Mouse (Mus musculus): ENCODE data around the gene Exoc6. TPM values are rescaled to one million over a fixed set of nuclear protein-coding genes. Genes with fewer than 3 reads are reported as not detected.

The Exoc6 gene
- polyA plus RNA-seq, 1 experiment: 3.3 TPM

GRCm38 (mm10) chr19:37580438-37580837 is 30.2 kb downstream of the Exoc6 start:
- no peak for TF ChIP-seq POLR2A (IDR thresholded peaks at IDR 0.05; ENCODE audit: control insufficient read depth, low read depth, low read length)
- TF ChIP-seq CTCF (IDR thresholded peaks at IDR 0.05; ENCODE audit: control insufficient read depth, insufficient read depth, insufficient replicate concordance, low read depth, low read length): no peak
- Histone ChIP-seq H3K36me3 (ENCODE audit: control insufficient read depth, insufficient read depth, low read length) (no peaks in the 10 kb centered on the region), H3K4me1 (ENCODE audit: control insufficient read depth, insufficient read depth, low read length) (no peaks in the 10 kb centered on the region), H3K27me3 (ENCODE audit: control insufficient read depth, insufficient read depth, low read length) (no peaks in the 10 kb centered on the region), H3K4me3 (ENCODE audit: control insufficient read depth, low read depth, low read length) (no peak overlapping the region), H3K27ac (ENCODE audit: control insufficient read depth, insufficient read depth, low read depth, low read length) (no peak overlapping the region)

GRCm38 (mm10) chr19:37585210-37585609 is 35.0 kb downstream of the Exoc6 start:
- H3K27me3 ChIP-seq (ENCODE audit: control insufficient read depth, insufficient read depth, low read length): no peaks in the 10 kb centered on the region
- no peaks in the 10 kb centered on the region for H3K36me3 ChIP-seq (ENCODE audit: control insufficient read depth, insufficient read depth, low read length)
- peak overlapping the region; percentile 12; the same call in 1 of the 2 replicates for H3K27ac ChIP-seq (ENCODE audit: control insufficient read depth, insufficient read depth, low read depth, low read length)
- no peaks in the 10 kb centered on the region for H3K4me1 ChIP-seq (ENCODE audit: control insufficient read depth, insufficient read depth, low read length)
- TF ChIP-seq CTCF (IDR thresholded peaks at IDR 0.05; ENCODE audit: control insufficient read depth, insufficient read depth, insufficient replicate concordance, low read depth, low read length) (no peak), POLR2A (IDR thresholded peaks at IDR 0.05; ENCODE audit: control insufficient read depth, low read depth, low read length) (no peak)
- H3K4me3 ChIP-seq (ENCODE audit: control insufficient read depth, low read depth, low read length): no peak overlapping the region

- H3K27ac ChIP-seq (ENCODE audit: control insufficient read depth, insufficient read depth, low read depth, low read length): no peak overlapping the region
- H3K27me3 ChIP-seq (ENCODE audit: control insufficient read depth, insufficient read depth, low read length): no peaks in the 10 kb centered on the region
- TF ChIP-seq CTCF (IDR thresholded peaks at IDR 0.05; ENCODE audit: control insufficient read depth, insufficient read depth, insufficient replicate concordance, low read depth, low read length): no peak
- no peak for TF ChIP-seq POLR2A (IDR thresholded peaks at IDR 0.05; ENCODE audit: control insufficient read depth, low read depth, low read length)
- no peaks in the 10 kb centered on the region for H3K36me3 ChIP-seq (ENCODE audit: control insufficient read depth, insufficient read depth, low read length)
- H3K4me1 ChIP-seq (ENCODE audit: control insufficient read depth, insufficient read depth, low read length): no peaks in the 10 kb centered on the region
- no peak overlapping the region for H3K4me3 ChIP-seq (ENCODE audit: control insufficient read depth, low read depth, low read length)
Measured at GRCm38 (mm10) chr19:37585684-37586083, 35.5 kb downstream of the Exoc6 start.

GRCm38 (mm10) chr19:37590544-37590943 is 40.3 kb downstream of the Exoc6 start:
- Histone ChIP-seq H3K4me1 (ENCODE audit: control insufficient read depth, insufficient read depth, low read length) (no peaks in the 10 kb centered on the region), H3K36me3 (ENCODE audit: control insufficient read depth, insufficient read depth, low read length) (no peaks in the 10 kb centered on the region), H3K27me3 (ENCODE audit: control insufficient read depth, insufficient read depth, low read length) (no peaks in the 10 kb centered on the region)

DNA sequence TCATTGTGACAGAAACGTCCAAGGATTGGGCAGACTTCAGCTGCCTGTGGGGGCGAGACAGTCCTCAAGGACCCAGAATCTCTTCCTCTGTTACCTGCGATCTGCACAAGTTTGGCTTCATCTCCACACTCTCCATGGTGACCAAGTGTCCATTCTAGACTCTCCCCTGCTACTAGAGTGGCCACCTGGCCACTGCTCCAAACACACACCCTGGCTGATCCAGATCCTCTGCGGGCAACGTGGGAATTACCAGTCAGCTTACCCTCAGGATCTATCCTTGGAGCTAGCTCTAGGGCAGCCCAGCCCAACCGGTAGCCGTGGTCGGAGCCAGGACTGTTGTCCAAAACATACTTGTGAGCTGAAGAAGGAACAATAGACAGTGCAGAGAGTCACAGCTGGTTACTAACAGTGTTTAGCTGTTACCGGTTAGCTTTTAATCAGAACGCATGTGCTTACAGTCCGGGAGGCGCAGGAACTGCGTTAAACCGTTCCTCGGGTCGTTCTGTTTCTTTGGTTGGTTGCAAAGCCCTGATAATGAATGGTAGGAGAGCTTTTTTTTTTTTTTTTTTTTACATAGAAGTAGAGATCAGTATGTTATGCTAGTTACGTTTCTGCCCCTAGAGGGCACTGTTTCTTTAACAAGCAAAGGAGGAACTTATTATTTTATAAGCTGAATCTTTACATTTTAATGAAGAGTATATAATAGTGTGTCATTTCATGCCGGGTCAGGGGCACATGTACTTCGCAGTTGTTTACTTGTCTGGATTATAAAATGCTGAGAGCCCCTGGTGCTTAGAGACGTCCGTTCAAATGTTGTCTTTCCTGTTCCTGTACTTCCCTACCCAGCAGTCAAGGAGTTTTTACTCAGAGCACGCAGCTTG is 52.0 kb downstream of the Exoc6 start:
- Histone ChIP-seq H3K4me1 (ENCODE audit: control insufficient read depth, insufficient read depth, low read length) (no peaks in the 10 kb centered on the region), H3K36me3 (ENCODE audit: control insufficient read depth, insufficient read depth, low read length) (no peaks in the 10 kb centered on the region), H3K4me3 (ENCODE audit: control insufficient read depth, low read depth, low read length) (no peak overlapping the region), H3K27me3 (ENCODE audit: control insufficient read depth, insufficient read depth, low read length) (no peaks in the 10 kb centered on the region), H3K27ac (ENCODE audit: control insufficient read depth, insufficient read depth, low read depth, low read length) (no peak overlapping the region)
- no peak for TF ChIP-seq POLR2A (IDR thresholded peaks at IDR 0.05; ENCODE audit: control insufficient read depth, low read depth, low read length)

More at GRCm38 (mm10) chr19:37590544-37590943, 40.3 kb downstream of the Exoc6 start:
- H3K27ac ChIP-seq (ENCODE audit: control insufficient read depth, insufficient read depth, low read depth, low read length): no peak overlapping the region
- no peak for TF ChIP-seq POLR2A (IDR thresholded peaks at IDR 0.05; ENCODE audit: control insufficient read depth, low read depth, low read length)
- TF ChIP-seq CTCF (IDR thresholded peaks at IDR 0.05; ENCODE audit: control insufficient read depth, insufficient read depth, insufficient replicate concordance, low read depth, low read length): no peak
- H3K4me3 ChIP-seq (ENCODE audit: control insufficient read depth, low read depth, low read length): no peak overlapping the region

GRCm38 (mm10) chr19:37609991-37610390 is 59.8 kb downstream of the Exoc6 start:
- Histone ChIP-seq H3K27me3 (ENCODE audit: control insufficient read depth, insufficient read depth, low read length) (no peaks in the 10 kb centered on the region), H3K27ac (ENCODE audit: control insufficient read depth, insufficient read depth, low read depth, low read length) (no peak overlapping the region), H3K4me1 (ENCODE audit: control insufficient read depth, insufficient read depth, low read length) (no peaks in the 10 kb centered on the region), H3K4me3 (ENCODE audit: control insufficient read depth, low read depth, low read length) (no peak overlapping the region), H3K36me3 (ENCODE audit: control insufficient read depth, insufficient read depth, low read length) (no peaks in the 10 kb centered on the region)
- no peak for TF ChIP-seq POLR2A (IDR thresholded peaks at IDR 0.05; ENCODE audit: control insufficient read depth, low read depth, low read length)
- no peak for TF ChIP-seq CTCF (IDR thresholded peaks at IDR 0.05; ENCODE audit: control insufficient read depth, insufficient read depth, insufficient replicate concordance, low read depth, low read length)

DNA sequence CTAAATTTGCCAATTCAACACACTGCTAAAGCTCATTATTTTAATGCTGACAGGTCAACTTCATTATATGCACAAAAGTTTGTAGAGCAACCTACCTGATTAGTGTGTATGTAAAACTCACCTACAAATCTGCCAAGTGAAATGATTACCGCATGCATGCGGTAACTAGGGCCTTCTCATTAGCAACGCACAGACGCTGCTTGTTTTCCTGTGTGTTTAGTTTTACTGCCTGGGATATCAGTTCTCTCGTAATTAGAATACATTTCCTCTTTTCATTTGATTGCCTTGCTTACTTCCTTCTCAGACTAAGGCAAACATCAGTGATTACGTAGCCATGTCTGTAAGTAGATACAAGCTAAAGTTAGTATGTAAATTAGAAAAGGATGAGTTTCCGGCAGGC is 62.7 kb downstream of the Exoc6 start:
- no peaks in the 10 kb centered on the region for H3K27me3 ChIP-seq (ENCODE audit: control insufficient read depth, insufficient read depth, low read length)
- H3K36me3 ChIP-seq (ENCODE audit: control insufficient read depth, insufficient read depth, low read length): no peaks in the 10 kb centered on the region
- no peaks in the 10 kb centered on the region for H3K4me1 ChIP-seq (ENCODE audit: control insufficient read depth, insufficient read depth, low read length)
- H3K27ac ChIP-seq (ENCODE audit: control insufficient read depth, insufficient read depth, low read depth, low read length): no peak overlapping the region
- TF ChIP-seq POLR2A (IDR thresholded peaks at IDR 0.05; ENCODE audit: control insufficient read depth, low read depth, low read length) (no peak), CTCF (IDR thresholded peaks at IDR 0.05; ENCODE audit: control insufficient read depth, insufficient read depth, insufficient replicate concordance, low read depth, low read length) (no peak)
- H3K4me3 ChIP-seq (ENCODE audit: control insufficient read depth, low read depth, low read length): no peak overlapping the region

Data from testis, adult 2 months (tissue).